Mouse (Mus musculus): Measurements from ENCODE around the gene Nol4l. TPM values are rescaled to one million over a fixed set of nuclear protein-coding genes. Genes with fewer than 3 reads are reported as not detected.

Nol4l gene
- total RNA-seq, 4 experiments from 2014 or later = 2.2 to 3.6 (median 3.0) TPM

DNA sequence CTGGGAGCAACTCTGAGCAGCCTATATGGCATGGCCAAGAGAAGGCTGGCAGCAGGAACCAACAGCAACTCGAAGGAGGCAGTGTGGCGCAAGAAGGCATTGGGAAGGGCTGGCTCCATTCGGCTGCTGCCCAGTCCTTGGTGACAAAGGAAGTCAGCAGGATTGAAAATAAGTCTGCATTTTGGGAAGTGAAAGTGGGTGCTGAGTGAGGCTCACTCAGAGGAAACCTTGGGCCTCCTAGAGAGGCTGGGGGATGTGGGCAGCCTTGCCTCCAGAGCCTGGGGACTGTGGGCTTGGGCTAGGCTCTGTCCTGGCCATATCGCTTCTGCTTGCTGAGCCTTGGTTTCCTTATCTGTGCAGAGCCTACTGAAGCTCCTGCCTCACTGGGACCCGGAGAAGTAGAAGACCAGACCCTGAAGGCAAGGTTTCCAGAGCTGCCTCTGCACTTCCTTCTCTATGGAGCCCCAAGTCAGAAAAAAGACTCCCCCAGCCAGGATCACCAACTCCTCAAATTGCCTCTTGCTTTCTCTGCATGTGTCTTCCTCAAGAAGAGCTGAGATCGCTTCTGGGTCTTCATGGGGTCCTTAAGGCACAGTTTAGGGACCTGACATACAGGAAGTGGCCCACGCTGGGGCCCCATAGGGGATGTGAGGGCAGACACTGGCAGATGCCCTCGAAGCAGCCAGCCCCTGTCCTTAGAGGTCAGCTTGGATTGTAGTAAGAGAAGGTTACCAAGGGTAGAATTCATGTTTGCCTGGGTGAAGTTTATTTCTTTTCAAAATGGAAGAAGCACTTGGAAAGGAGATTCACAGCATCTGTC lies 14.3 kb upstream of the Nol4l start:
- DNase-seq (ENCODE audit: low spot score) = peak; percentile 29

DNA sequence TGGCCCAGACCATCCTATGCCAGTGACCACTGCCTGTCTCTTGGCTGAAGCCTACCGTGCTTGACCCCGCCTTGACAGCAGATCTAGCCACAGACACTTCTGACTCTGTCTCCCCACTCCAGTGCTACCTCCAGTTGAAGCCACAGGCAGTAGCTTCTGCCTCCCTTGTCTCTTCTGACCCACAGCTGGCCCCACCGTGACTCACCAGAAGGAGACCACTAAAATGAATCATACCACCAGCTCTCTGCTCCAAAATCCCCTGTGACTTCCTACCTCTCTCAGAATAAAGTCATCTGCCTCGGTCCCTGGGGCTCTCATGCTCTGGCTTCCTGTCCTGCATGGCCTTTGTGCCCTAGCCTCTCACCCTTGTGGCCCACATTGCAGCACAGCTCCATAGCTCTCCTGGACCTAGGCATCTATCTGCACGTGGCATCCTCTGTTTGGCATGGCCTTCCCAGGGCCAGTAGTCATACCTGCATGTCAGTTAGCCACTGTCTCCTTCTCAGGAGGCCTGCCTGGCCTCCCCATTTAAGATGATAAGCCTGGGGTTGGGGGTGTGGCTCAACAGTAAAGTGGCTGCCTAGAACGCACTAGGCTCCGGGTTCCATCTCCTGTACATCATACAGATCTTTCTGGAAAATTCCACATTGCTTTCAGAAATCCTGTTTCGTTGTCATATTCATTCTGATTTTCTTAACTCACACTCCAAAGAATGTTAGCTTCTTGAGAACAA lies 13.3 kb upstream of the Nol4l start:
- DNase-seq (ENCODE audit: low spot score) = no peak

DNA sequence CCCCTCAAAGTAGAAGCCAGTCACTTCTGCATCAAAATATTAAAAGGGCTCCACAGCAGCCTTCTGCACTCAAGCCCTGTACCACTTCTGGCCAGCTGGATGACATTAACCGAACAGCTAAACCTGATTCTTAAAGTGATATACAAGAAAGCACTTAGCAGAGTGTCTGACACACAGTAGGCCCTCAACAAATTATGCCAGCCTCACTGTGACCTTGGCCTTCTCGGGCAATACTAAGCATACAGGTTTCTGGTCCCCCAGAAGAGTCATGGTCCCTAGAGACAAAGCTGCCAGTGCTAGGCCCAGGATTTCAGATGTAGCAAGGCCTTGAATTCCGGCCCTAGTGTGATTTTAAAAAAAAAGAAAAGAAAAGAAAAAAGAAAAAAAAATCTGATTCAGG lies 9.1 kb upstream of the Nol4l start:
- no peak for DNase-seq (ENCODE audit: low spot score)

DNA sequence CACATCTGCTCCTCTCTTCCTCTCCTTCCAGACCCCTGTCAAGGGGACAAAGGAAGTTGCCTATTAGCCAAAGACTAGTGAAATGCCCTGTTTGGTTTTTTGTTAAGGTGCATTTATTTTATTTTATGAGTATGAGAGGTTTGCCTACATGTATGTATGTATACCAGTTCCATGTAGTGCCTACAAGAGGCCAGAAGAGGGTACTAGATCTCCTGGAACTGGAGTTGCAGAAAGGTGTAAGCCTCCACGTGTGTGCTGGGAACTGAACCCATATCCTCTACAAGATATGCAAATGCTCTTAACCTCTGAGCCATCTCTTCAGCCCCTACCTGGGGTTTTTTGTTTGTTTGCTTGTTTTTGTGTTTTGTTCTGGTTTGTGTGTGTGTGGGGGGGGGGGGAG lies 4.2 kb upstream of the Nol4l start:
- DNase-seq (ENCODE audit: low spot score) = no peak

DNA sequence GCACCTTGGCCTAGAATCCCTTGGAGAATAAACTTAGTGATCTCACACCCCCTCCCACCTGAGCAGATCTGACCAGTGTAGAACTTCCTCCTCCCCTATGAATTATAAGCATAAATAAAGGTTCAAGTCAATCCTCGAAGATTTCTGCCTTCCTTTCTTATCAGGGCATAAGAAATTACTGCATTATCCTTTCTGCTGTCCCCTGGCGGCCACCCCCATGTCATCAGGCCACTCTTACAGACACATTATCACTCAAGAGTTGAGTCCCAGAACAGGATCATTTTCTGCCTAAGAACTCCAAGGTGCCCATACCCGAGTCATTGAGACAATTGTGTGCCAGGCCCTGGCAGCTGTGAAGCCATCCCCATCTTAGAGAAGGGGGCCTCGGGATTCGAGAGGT lies 1.2 kb upstream of the Nol4l start:
- DNase-seq (ENCODE audit: low spot score) = no peak

DNA sequence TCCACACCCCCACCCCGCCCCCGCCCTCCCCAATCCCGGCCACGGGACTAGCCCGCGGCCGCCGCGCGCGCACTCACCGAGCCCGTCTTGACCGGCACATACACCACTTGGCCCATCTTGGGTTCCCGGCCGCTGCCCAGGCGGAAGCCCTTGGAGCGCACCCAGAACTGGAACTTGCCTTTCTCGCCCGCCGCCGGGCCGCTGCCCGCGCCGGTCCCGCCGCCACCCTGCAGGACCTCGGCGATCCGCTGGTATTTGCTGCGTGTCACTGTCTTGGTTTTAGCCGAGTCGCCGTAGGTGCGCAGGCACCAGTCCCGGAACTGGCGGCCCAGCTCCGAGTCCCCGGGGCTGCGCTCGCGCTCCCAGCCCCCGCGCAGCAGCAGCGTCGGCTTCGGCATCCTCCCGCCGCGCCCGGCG lies 398 bp downstream of the Nol4l start:
- DNase-seq (ENCODE audit: low spot score) = peak; percentile 28

DNA sequence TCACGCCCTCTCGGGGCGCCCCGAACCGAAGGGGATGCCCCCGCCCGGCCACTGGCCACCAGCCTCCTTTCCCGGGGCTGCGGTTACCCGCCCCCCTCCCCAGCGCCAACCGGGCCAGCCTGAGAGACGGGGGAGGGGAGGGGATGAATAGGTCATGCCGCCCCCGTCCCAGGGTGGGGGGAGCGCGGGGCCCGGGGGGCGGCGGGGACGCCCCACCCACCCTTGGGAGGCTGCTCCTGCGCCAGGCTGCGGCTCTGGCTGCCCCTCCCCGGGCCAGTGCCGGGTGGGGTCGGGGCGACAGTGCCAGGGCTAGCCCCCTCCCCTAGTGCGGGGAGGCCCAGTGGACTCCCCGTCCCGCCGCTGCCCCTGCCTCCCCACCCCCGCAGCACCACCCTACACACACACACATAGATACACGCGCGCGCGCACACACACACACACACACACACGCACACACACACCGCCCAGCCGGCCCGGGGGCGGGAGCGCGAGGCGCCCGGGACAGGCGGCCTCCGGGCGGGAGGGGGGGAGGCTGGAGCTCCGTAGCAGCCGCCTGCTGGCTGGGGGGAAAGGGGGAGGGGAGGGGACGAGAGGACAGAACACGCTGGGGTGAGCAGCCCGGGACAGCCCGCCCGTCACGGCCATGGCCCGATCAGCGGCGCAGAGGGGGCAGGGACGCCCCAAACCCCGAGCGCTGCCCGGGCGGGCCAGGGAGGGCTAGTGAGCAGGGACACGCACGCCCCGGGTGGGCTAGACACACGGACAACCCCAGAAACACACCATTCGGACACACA lies 1.0 kb downstream of the Nol4l start:
- DNase-seq (ENCODE audit: low spot score) = no peak

DNA sequence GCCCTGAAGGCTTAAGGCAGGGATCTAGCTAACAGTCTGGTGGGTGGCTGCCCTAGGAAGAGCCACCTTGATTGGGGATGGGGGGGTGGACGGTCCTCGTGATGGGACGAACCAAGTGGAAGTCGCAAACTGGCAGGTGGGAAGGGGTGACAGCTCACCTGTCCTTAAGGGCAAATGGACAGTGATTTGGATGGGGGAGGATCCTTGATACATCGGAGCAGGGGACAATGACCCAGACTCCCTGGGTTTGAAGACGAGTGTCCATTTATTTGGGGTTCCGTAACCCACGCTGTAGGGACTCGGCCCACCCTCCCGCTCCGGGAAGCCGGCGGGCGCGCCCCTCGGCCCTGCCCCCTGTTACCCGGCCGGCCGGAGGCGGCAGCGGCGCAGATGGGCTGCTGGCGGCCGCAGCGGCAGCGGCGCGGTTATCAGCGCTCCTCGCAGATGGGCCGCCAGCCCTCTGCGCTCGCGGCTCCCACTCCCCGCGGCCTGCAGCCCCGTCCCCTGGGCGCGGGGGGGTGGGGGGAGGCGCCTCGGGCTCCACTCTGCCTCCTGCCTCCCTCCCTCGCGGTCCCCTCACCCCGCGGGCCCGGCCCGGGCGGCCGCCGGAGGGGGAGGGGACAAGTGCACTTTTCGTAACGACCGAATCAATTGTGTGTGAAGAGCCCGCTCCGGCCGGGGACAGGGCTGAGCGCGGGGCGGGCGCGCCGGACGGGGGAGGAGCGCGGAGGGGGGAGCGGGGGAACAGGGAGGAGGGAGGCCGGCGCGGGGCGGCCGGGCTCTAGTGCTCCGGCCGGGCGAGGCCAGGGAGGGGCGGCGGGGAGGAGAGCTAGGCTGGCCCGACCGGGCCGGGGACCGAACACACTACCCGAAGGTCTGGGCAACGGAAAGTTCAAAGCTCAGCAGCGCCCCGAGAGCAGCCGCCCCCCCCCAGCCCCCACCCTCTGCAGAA lies 1.9 kb downstream of the Nol4l start:
- DNase-seq (ENCODE audit: low spot score) = no peak

DNA sequence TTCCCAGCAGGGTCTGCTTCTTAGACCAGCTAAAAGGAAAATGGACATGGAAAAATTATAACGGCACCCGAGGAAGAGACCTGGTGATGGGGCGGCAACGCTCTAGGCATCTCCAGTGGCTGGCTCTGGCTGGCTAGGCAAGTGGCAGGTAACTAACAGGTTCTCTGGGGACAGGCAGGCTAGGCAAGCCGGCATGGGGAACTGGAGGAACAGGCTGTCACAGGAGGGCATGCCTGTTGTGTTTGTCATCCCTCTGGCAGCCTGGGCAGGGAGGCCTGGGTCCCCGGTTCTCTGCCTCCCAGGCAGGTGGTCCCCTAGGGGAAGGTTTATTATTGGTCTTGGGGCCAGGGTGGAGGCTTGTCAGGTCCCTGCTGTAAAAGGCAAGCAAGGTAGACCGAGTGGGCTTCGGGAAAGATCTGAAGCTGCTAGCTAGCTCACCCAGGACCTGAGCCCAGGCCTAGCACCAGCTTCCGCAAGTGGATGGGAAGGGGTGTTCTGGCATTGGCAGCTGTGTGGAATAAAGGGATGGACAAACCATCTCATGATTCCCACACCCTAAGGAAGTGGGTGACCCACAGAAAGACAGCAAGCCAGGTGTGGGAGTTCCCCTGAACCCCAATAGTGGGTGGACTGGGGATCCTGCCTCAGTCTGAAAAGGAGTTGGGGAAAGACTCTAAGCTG lies 2.8 kb downstream of the Nol4l start:
- DNase-seq (ENCODE audit: low spot score) = no peak

DNA sequence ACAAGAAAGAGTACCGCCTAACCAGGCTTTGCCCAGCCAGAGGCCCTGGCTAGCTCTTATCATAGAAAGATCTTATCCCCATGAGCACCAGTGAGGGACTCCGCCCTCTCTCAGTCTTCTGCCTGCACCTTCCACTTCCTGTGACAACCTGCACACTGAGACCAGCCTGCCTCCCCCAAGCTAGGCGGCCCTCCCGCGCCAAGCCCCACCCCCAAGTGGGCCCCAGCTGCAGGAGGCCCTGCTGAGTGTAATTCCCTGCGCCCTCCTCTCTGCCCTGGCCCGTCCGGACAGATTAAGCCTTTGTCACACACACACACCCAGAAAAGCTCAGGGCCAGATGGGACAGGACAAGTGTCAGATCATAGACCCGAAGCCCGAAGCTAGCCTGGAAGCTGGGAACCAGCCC lies 3.9 kb downstream of the Nol4l start:
- DNase-seq (ENCODE audit: low spot score) = no peak

DNA sequence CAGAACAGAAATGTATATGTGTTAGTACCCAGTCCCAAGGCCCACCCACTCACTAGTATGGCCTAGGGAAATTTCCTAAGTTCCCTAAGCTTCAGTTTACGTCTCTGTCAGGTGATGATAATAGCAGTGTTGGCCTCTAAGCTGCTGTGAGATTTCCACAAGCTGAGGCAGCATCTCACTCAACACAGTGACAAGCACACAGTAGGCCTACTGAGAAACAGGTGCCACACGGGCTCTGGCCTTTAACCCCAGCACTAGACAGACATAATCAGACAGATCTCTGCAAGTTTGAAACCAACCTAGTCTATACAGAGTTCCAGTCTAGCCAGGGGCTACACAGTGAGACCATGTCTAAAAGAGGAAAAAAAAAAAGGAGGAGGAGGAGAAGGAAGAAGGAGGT lies 5.0 kb downstream of the Nol4l start:
- DNase-seq (ENCODE audit: low spot score) = no peak

DNA sequence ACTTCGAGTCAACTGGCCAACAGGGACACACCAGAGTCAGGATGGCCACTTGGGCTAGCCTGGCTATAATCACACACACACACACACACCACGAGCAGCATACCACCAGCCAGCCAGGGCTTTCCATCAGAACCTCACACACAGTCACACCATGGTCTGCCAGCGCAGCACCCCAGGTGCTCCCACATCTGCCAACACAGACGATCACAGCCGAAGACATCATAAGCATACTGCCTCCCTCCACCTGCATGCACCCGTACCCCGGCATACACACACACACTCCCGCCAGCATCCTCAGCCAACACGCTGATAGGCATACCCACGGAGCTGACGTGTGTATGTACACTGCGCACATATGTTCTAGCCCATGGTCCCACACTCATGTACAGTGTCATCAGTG lies 6.1 kb downstream of the Nol4l start:
- DNase-seq (ENCODE audit: low spot score) = no peak

DNA sequence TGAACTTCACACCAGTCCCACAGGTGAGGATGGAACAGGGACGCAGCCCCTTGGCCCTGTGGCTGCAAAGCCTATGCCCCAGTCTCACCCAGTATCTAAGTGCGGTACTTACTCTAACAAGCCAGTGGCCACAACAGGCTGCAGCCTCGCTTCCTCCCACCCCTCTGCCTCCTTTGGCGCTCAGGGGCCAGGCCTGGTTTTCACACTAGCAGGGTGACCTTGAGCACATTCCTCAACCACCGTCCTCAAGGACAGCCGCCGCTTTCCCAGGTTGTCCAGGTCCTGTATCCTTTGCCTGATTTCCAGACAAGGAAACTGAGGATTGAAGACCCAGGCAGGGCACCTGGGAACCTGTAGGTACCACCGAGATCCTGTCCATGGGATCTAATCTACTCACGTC lies 6.6 kb downstream of the Nol4l start:
- DNase-seq (ENCODE audit: low spot score) = no peak

DNA sequence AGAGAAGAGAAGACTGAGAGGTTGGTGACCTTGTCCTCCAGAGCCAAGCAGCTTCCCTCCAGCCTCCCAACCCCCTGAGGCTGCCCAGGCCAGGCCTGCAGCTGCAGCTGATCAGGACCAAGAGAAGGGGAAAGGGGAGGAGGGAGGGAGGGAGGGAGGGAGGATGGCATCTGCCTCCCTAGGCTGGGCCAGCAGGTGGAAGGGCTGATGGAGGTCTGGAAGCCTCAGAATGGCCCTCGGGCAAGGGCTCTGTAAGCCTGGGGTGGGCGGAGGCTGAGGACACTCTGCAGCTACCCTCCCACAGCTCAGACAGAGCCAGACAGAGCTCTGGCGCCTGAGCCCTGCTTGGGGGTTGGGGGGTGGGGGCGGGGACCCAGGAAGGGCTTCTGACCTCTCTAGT lies 7.5 kb downstream of the Nol4l start:
- no peak for DNase-seq (ENCODE audit: low spot score)

DNA sequence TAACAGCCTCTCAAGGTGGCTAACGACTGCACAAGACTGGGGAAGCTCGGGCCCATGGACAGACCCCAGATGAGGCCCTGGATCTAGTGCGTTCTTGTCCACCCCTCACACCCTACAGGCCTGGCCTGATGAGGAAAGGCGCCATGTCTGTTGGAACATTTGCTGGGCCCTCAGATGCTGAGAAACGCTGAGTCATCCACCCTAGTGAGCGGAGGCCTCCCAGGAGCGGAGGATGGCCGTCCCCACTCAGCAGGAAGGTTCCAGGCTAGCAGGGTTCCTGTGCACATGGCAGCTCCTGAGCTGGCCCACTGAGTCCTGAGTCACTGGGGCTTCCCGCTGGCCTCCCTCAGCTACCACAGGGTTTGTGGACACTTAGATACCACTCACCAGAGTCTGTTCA lies 9.7 kb downstream of the Nol4l start:
- DNase-seq (ENCODE audit: low spot score) = no peak

DNA sequence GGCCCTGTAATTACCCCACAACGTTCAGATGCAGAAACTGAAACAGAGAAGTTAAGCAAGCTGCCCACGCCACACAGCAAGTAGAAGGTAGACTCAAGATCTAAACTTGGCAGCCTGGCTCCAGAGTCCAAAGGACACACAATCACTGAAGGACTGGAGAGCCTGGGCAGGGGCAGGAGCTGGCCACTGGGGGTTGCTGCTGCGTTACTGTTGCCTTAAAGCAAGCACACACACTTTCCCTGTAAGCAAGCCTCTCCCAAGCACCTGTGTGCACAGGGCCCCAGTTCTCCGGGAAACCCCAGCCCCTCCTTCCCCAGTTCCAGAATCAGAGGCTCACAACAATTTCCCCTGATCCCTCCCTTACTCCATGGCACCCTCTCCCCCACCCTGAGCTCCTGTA lies 12.8 kb downstream of the Nol4l start:
- no peak for DNase-seq (ENCODE audit: low spot score)

DNA sequence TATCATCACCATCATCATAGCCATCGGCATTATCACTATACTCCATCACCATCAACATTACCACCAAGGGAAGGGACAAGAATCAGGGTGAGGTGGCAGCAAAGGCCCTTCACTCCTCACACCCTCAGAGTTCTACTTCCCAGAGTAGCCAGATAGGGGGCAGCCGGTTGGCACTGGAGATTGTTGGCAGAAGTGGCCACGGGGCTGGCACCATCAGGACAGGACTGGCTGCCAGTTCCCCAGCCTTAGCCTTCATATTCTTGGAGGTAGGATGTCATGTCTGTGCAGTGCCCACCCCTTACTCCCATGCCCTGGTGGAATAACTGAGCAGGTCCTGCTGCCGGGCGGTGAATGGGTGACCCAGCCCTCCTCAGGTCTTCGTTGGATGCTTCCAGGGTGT lies 14.2 kb downstream of the Nol4l start:
- no peak for DNase-seq (ENCODE audit: low spot score)

DNA sequence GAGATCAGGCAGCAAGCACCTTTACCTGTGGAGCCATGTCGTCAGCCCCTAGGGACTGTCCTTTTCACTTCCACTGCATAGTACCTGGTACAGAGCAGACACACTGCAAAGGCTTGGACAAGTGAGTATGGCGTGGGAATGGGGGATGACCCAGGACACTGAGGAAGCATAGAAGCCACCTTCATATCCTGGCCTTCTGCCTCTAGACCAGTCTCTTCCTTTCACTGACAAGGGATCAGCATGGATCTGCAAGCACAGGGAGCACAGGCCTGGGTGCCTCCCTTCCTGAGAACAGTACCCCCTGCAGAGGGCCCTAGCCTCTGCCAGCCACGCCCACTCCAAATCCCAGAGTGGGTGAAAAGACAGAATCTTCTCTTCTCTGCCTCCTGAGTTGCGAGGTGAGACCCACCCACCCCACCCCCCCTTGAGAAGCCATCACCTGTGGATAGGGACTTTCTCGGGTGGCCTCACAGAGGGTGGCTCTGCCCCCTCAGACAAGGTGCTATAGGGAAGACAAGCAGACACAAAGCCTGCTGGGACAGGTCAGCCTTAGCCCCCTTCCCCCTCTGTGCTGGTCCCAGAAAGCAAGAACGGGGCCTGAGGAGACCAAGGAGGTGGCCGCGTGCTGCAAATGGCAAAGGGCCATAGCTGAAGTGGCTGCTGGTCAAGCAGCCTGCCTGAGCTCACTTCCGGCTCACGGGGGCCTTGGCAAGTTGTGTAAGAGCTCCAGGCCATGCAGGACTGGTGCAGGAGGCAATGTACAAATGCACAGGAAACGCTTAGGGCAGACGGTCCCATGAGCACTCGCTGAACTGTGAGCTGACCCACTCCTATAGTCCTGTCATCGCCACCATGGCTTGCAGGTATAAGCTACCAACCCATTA lies 15.0 kb downstream of the Nol4l start:
- no peak for DNase-seq (ENCODE audit: low spot score)

DNA sequence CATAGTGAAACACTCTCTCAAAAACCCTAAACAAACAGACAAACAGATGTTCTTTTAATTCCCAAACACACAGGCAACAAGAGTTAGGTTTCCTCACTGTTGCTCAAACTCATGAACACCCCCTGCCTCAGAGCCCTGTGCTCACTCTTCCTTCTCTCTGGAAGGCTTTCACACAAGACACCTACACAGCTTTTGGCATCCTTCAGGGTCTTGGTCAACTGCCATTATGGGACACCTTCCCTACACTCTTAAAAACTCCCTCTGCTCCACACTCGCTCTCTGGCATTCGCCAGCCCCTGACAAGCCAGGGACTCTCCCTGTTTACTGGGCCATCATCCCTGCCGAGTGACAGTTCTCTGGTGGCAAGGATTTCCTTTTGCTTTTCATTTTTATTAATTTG lies 15.8 kb downstream of the Nol4l start:
- no peak for DNase-seq (ENCODE audit: low spot score)

All from heart, adult 8-10 months (tissue).